Mouse (Mus musculus) E14TG2a.4 (cell line): ENCODE results near the gene Gbf1.

ENCODE experiments used
- CTCF ChIP-seq: conservative IDR thresholded peaks from 2 replicates; pipeline ENCODE4 v1.5.1; 2014; ENCODE audit warnings: low read length
- POU5F1 ChIP-seq: IDR thresholded peaks from 2 replicates; pipeline ENCODE4 v1.6.1; 2014; ENCODE audit warnings: low read length, borderline replicate concordance

DNA sequence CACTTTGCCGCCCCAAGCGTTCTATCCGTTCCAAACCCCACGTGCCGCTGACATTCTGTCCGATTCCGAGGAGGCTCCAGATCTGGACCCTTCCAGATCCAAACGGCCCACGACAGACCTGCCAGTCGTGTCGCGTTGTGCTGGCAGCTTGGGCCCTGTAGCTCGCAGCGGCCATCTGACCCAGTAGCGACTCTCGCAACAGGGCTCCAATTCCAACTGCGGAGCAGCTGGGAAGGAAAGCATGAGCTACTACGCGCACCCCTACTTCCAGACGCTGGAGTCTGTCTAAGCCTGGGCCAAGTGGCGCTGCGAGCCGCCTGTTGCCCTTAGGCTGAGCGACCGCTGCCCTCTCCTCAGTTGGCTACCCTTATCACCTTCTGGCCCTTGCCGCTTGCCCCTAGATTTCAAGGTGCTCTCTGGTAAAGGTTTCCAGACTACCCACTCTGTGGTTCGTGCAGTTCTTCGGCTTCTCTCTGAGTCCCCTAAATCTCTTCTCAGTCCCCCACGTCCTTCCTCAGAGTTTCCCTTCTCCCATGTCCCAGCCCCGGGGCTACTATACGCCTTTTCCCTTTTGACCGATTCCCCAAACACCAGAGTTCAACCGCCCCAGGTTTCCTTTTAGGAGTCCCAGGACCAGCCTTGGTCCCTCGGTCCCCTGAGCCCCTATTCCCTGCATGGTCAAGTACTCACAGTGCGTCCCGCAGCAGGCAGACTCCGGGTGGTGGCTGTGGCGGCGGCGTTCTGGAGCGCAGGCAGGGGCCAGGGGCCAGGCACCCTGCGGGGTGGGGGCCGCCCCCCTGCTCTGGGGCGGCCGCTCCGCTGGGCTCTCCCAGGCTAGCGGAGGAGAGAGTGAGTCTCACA is 4.6 kb upstream of the Gbf1 start, which contains the start of gene Pitx3:
- TF ChIP-seq CTCF, result no peak
- no peak for TF ChIP-seq POU5F1
